Mouse (Mus musculus) forebrain, embryonic 14.5 days (tissue): ENCODE measurements at regions not wholly inside any gene's neighbourhood (a gene's known extent, or its start where the extent isn't known, plus 50 kb on each side); places are given as distances from the start of the nearest gene placed in this dataset.
A peak's percentile ranks its signal among the peaks of the same experiment; 100 is the strongest.

ENCODE experiments used
- ATAC-seq: fragments of 200-750 bp; cut with Nextera tagmentation; 2 replicates; pipeline ENCODE4 v1.8.0; 2017; ENCODE audit warnings: mild to moderate bottlenecking, moderate library complexity
- DNase-seq: peaks from one replicate; pipeline ENCODE4 v3.0.0-alpha.2; 2015; ENCODE audit warnings: low spot score
- H3K27ac ChIP-seq: fragments of 300-500 bp; sonication (generic); 2 replicates; pipeline ENCODE4 v1.5.1; 2014; ENCODE audit warnings: low read depth, mild to moderate bottlenecking, control low read depth, low read length, moderate library complexity
- H3K27me3 ChIP-seq: fragments of 300-500 bp; sonication (generic); replicated peaks from 2 replicates; pipeline ENCODE4 v1.6.1; 2014; ENCODE audit warnings: low read length, control low read depth, mixed read lengths; ENCODE audit not compliant: control insufficient read depth, insufficient read depth
- H3K36me3 ChIP-seq: fragments of 300-500 bp; sonication (generic); 2 replicates; pipeline ENCODE4 v1.6.1; 2014; ENCODE audit warnings: low read length, control low read depth; ENCODE audit not compliant: control insufficient read depth, insufficient read depth
- H3K4me1 ChIP-seq: fragments of 300-500 bp; sonication (generic); 2 replicates; pipeline ENCODE4 v1.6.1; 2014; ENCODE audit warnings: antibody characterized with exemption, low read length, control low read depth; ENCODE audit not compliant: control insufficient read depth, insufficient read depth
- H3K4me2 ChIP-seq: fragments of 300-500 bp; sonication (generic); 2 replicates; pipeline ENCODE4 v1.6.1; 2014; ENCODE audit warnings: mild to moderate bottlenecking, control low read depth, low read length
- H3K4me3 ChIP-seq: fragments of 300-500 bp; sonication (generic); 2 replicates; pipeline ENCODE4 v1.5.1; 2014; ENCODE audit warnings: low read depth, low read length, control low read depth
- H3K9ac ChIP-seq: fragments of 300-500 bp; sonication (generic); 2 replicates; pipeline ENCODE4 v1.6.1; 2014; ENCODE audit warnings: mild to moderate bottlenecking, low read length, control low read depth, moderate library complexity
- H3K9me3 ChIP-seq: fragments of 300-500 bp; sonication (generic); replicated peaks from 2 replicates; pipeline ENCODE4 v1.6.1; 2016; ENCODE audit warnings: low read length, control low read depth, mixed read lengths; ENCODE audit not compliant: control insufficient read depth
- WGBS: fragments of 180-500 bp; shearing (Covaris S2); extraction: QIAGEN DNeasy Blood & Tissue Kit; methylation state at CpG from one replicate; pipeline ENCODE4 v1.1.7; 2014; 5-methylcytosine and 5-hydroxymethylcytosine counted together

- Histone ChIP-seq H3K9ac (no peak overlapping the region), H3K27me3 (no peaks in the 10 kb centered on the region), H3K4me3 (no peak overlapping the region), H3K4me1 (no peaks in the 10 kb centered on the region), H3K9me3 (no peaks in the 10 kb centered on the region), H3K36me3 (no peaks in the 10 kb centered on the region), H3K27ac (no peak overlapping the region), H3K4me2 (no peak overlapping the region)
- DNase-seq, result no peak
- WGBS, result 85% methylated on average over 2 of the region's 2 CpGs
- ATAC-seq, result no peak
Observed at GRCm38 (mm10) chr14:102718558-102718957, 263.9 kb downstream of the Kctd12 start.

DNA sequence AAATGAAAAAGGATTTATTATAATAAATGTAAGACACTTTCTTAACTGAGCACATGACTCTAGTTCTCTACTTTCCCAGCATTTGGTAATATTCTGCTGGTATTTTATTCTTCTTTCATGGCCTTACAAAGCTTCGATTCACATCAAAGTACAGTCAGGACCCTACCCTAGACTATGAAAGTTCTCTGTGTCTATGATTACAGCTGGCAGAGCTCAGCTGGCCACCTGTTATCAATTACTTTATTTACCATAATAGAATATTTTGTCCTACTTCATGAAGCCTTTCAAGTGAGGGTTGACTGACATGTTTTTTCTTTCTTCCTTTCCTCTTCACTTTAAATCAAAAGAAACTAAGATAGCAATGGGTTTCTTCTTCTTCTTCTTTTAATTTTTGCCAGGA lies 269.8 kb downstream of the Kctd12 start:
- H3K9ac ChIP-seq, result no peak overlapping the region
- H3K4me2 ChIP-seq, result no peak overlapping the region
- ATAC-seq (no peak), DNase-seq (no peak)
- H3K9me3 ChIP-seq, result no peaks in the 10 kb centered on the region
- H3K27ac ChIP-seq, result no peak overlapping the region
- H3K36me3 ChIP-seq, result no peaks in the 10 kb centered on the region
- H3K27me3 ChIP-seq, result no peaks in the 10 kb centered on the region
- no peaks in the 10 kb centered on the region for H3K4me1 ChIP-seq
- H3K4me3 ChIP-seq, result no peak overlapping the region
- 92% methylated on average over 1 of the region's 1 CpGs for WGBS

GRCm38 (mm10) chr14:102706704-102707336 lies 275.6 kb downstream of the Kctd12 start:
- Histone ChIP-seq H3K36me3 (no peaks in the 10 kb centered on the region), H3K4me3 (no peak overlapping the region), H3K9ac (no peak overlapping the region), H3K27ac (no peak overlapping the region), H3K4me2 (no peak overlapping the region), H3K9me3 (no peaks in the 10 kb centered on the region), H3K4me1 (no peaks in the 10 kb centered on the region), H3K27me3 (no peaks in the 10 kb centered on the region)
- DNase-seq (no peak), ATAC-seq (no peak)
- 88% methylated on average over 5 of the region's 5 CpGs for WGBS

- Histone ChIP-seq H3K27ac (no peak overlapping the region), H3K9ac (no peak overlapping the region), H3K9me3 (no peaks in the 10 kb centered on the region), H3K4me1 (no peaks in the 10 kb centered on the region), H3K4me2 (no peak overlapping the region), H3K4me3 (no peak overlapping the region), H3K27me3 (no peaks in the 10 kb centered on the region), H3K36me3 (no peaks in the 10 kb centered on the region)
- no peak for ATAC-seq
- DNase-seq, result no peak
- WGBS, result 83% methylated on average over 2 of the region's 2 CpGs
Observed at GRCm38 (mm10) chr14:102701108-102701507, 281.3 kb downstream of the Kctd12 start.

DNA sequence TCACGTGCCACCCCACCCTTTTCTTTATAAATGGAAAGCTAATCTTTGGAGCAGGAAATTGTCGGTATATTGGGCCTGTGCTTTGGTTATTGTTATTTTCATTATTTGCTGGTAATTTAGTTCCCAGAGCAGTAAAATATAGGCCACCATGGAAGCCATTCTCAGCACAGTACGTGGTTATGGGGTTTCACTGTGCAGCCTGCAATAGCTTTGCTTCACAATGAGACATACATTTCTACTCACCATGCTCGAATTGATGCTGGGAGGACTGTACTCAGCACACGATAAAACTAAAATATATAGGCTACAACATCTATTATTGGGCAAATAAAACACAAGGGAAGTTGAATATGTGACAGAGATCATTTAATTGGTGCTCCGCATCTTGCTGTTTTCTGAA lies 282.0 kb downstream of the Kctd12 start:
- DNase-seq, result no peak

GRCm38 (mm10) chr14:102699015-102699414 lies 283.4 kb downstream of the Kctd12 start:
- Histone ChIP-seq H3K9me3 (no peaks in the 10 kb centered on the region), H3K27ac (no peak overlapping the region), H3K4me3 (no peak overlapping the region), H3K9ac (no peak overlapping the region), H3K27me3 (no peaks in the 10 kb centered on the region), H3K36me3 (no peaks in the 10 kb centered on the region), H3K4me2 (no peak overlapping the region), H3K4me1 (no peaks in the 10 kb centered on the region)
- DNase-seq, result no peak
- ATAC-seq, result no peak
- WGBS, result 80% methylated on average over 3 of the region's 3 CpGs

More for the DNA sequence above, 282.0 kb downstream of the Kctd12 start:
- H3K4me1 ChIP-seq, result no peaks in the 10 kb centered on the region
- no peaks in the 10 kb centered on the region for H3K9me3 ChIP-seq
- WGBS, result 74% methylated on average over 6 of the region's 6 CpGs
- no peak overlapping the region for H3K4me3 ChIP-seq
- no peak overlapping the region for H3K4me2 ChIP-seq
- H3K27me3 ChIP-seq, result no peaks in the 10 kb centered on the region
- ATAC-seq, result no peak
- H3K36me3 ChIP-seq, result no peaks in the 10 kb centered on the region
- no peak overlapping the region for H3K9ac ChIP-seq
- H3K27ac ChIP-seq, result no peak overlapping the region

DNA sequence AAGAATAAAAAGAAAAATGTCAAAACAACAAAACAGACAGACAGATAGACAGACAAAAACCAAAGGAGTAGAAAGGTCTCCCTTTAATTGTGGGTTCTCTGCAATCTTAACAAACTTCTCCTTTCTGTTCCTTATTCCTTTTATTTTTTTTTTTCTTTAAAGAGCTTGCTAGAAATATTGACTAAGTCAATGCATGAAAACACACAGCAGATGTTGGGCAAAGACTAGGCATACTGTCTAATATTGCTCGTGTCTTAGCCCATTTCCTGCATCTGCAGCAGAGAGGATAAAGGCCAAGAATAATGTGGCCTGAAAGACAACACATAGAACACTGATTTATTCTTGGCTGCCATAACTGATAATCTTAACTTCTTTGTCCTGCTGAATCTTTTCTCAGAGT lies 295.6 kb downstream of the Kctd12 start:
- Histone ChIP-seq H3K9ac (no peak overlapping the region), H3K9me3 (no peaks in the 10 kb centered on the region), H3K4me3 (no peak overlapping the region), H3K27ac (no peak overlapping the region), H3K4me1 (no peaks in the 10 kb centered on the region), H3K4me2 (no peak overlapping the region), H3K27me3 (no peaks in the 10 kb centered on the region), H3K36me3 (no peaks in the 10 kb centered on the region)
- ATAC-seq, result no peak
- WGBS, result 79% methylated on average over 1 of the region's 1 CpGs
- no peak for DNase-seq

- Histone ChIP-seq H3K4me3 (no peak overlapping the region), H3K9ac (no peak overlapping the region), H3K27me3 (no peaks in the 10 kb centered on the region), H3K36me3 (no peaks in the 10 kb centered on the region), H3K27ac (no peak overlapping the region), H3K4me1 (no peaks in the 10 kb centered on the region; the same call in 1 of the 2 replicates), H3K9me3 (no peaks in the 10 kb centered on the region), H3K4me2 (no peak overlapping the region)
- WGBS, result 5% methylated on average over 5 of the region's 5 CpGs
- ATAC-seq (peak; percentile 73; the same call in 1 of the 2 replicates), DNase-seq (peak; percentile 82)
Observed at GRCm38 (mm10) chr14:102676582-102676981, 305.9 kb downstream of the Kctd12 start.

GRCm38 (mm10) chr14:102674635-102675034 lies 307.8 kb downstream of the Kctd12 start:
- 94% methylated on average over 5 of the region's 5 CpGs for WGBS
- DNase-seq (no peak), ATAC-seq (no peak)
- H3K4me3 ChIP-seq, result no peak overlapping the region
- H3K4me1 ChIP-seq, result no peaks in the 10 kb centered on the region; the same call in 1 of the 2 replicates
- no peaks in the 10 kb centered on the region for H3K27me3 ChIP-seq
- H3K27ac ChIP-seq, result no peak overlapping the region
- H3K9ac ChIP-seq, result no peak overlapping the region
- H3K4me2 ChIP-seq, result no peak overlapping the region
- H3K9me3 ChIP-seq, result no peaks in the 10 kb centered on the region
- no peaks in the 10 kb centered on the region for H3K36me3 ChIP-seq
